Mouse (Mus musculus) spleen, adult 12 weeks (tissue): Measurements from ENCODE around the gene Gramd4.

Source experiments
- DNase-seq: peaks from one replicate; pipeline ENCODE4 v3.0.0; 2022; ENCODE audit warnings: low spot score

Gramd4 gene

DNA sequence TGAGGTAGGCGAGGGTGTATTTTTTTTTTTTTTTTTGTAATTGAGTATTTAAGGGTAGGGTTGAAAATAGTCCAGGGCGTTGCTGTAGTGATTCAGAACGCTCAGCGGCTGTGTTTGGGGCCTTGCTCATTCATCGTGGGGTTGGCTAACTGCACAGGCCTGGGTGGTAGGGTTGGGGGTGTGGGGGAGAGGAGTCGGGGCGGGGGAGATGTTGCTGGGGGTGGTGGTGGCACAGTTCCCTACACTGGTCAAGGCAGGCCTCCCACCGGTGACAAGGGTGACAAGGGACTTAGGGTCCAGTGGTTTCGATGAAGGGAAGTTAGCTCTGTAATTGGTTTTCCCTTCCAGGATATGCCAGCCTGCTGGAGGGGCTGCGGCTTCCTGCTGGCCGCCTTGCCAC lies 12.9 kb downstream of the Gramd4 start:
- DNase-seq: no peak

DNA sequence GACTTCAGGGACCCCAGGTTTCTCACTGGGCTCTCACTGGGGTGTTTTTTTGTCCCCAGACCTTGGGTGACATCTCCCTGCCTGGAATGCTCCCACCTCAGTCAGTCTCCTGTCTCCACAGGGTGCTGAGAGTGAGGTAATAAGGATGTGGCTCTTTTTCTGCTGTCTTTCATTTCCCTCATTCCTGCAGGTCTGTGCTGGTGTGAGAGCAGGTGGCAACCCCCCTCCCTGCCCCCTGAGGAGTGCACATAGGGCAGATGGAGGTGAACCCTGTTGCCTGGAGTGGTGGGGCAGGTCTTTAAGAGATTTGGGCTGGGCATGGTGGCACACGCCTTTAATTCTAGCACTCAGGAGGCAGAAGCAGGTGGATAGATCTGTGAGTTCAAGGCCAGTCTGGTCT lies 13.7 kb downstream of the Gramd4 start:
- DNase-seq: no peak

DNA sequence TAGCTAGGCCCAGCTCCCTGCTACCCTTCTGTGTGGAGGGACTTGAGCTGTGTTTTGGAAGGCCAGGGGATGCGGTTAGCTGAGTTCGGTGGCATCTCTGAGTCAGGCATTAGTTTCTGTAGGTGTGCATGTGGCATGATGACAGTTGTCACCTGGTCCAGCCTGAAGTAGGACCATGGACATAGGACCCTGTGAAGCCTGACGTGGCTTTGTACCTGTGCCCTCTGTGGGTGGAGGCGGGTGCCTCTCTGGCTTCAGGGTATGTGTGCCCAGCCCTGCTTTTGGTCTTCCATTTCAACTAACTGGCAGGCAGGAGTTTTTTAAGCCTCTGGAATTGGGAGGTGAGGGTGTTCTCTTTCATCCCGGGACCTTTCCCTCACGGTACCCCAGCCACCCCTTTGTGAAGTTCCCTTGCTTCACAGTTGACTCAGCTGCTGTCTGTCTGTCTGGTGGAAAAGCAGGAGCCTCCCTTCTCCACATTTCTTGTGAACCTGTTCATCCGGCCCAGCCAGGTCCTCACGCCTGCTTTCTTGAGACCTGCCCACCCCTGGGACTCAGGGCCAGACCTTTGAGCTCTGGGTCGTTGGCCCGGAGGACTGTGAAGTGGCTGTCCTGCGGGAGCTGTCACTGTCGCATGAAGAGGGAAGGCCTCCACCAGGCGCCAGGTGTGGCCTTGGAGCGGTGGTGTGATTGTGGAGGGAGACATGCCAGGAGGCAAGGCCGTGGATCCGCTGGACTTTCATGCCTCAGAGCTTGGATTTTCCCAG lies 16.9 kb downstream of the Gramd4 start:
- DNase-seq: no peak

DNA sequence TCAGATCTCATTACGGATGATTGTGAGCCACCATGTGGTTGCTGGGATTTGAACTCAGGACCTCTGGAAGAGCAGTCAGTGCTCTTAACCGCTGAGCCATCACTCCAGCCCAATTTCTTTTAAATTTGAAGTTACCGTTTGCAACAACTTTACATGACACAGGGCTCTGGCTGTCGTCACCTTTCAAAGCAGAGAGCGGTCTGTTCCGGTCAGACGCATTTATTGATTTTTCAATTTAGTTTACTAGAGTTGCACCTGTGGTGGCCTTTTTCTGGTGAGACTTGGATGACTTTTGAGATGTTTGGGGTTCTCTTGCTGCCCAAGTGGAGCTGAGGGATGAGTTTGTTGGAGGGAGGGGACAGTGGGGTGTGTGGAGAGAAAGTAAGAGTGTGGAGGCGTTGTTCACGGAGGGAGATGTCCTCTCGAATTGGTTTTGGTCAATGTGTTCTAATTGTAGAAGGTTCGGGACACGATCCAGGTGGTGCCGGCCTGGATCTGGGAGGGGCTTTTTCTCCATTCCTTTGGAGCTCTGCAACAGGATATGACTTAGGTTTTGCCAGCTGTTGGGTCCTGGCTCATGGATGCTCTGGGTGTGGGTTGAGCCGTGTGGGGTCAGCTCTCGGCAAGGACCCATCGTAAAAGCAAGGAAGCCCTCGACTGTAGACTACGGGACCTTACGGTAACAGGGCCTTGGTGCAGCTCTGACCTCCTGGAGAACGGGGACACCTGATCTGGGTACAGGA lies 18.0 kb downstream of the Gramd4 start:
- no peak for DNase-seq

DNA sequence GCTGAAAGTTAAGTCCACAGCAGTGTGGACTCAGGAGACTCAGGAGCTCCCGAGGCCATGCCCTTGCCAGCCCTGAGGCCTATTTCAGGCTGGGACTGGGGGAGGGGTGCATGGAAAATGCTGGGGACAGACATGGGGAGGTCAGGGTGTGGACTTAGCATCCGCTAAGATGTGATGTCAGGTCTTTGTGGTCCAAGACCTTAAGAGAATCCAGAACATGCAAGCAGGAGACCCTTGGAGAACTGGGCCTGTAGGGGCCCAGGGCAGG lies 18.5 kb downstream of the Gramd4 start:
- DNase-seq: no peak

DNA sequence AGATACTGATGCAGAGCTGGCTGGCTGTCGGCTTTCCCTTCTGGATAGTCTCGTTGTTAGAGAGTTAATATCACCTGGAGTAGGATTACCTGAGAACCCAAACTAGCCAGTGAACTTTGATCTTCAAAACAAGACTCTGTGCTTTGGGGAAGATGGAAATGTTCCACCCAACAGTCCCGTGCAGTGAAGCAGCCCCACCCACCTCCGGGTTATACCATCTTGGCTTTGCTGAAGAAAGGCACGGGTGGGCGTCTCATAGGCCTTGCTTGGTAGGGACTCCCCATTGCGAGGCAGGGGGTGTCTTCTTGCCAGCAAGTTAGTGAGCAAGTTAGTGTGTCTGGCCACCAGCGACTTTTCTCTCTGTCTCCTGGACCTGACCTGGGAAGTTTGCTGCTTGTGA lies 18.9 kb downstream of the Gramd4 start:
- no peak for DNase-seq

DNA sequence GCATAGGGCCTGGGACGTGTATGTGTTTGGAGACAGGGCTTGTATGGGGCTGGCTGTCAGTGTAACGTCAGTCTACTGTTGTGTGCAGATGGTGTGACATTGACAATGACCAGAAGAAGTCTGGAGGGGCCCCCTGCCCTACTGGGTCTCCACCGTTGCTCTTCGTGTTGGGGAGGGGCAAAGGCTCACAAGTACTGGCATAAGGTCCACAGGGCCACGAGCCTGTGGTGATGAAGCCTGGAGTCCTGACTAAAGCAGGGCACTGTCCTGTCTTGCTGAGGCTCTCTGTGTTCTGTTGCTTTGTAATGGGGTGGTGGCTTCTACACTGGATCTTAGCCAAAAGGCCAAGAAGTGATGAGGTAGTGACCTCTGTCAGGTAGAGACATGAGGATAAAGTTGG lies 20.4 kb downstream of the Gramd4 start:
- no peak for DNase-seq

DNA sequence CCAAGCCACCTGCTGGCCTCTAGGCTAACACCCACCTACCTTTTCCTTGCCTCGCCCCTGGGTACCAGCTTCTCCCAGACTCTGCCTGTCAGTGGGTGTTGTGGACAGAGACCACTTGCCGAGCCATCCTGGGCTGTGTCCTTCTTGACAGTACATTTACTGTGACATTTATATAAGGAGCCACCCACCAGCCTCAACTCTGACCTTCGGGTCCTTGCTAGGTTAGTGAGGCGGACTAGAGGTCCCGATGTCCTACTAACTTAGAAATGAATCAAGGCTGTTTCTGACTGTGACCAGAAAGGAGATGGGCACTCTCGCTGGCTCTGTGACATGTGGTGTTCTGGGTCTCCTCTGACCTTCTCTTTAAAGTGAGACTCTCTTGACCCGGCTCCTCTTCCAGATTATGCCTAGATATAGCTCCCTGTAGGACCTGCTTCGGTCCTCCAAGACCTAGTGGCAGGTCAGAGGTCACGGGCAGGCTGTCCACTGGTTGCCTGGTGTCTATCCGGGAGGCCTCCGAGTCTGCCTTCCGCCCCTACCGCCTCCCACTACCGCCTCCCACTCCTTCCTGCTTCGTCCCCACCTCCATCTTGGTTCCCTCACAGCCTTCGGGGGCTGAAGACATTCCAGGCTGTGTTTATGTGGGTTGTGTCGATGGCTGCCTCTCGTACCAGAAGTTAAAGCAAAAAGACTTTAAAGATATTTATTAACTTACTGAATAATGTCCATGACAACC lies 21.2 kb downstream of the Gramd4 start:
- DNase-seq: no peak

DNA sequence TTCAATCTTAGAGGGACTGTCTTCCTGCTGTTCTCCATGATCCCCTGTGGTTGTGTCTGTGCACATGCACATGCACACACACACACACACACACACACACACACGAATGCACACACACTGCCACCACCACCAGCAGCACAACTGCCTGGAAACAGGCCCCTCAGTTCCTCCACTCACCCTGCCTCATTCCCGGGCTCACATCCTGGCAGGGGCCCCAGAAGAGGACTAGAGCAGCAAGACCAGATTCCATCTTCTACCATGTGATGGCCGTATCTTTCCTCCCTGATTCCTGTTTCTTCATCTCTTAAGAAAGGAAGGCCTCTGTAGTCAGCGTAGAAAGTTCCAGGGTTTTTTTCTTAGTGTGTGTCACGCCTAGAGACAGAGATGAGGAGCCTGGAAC lies 22.0 kb downstream of the Gramd4 start:
- DNase-seq: no peak

DNA sequence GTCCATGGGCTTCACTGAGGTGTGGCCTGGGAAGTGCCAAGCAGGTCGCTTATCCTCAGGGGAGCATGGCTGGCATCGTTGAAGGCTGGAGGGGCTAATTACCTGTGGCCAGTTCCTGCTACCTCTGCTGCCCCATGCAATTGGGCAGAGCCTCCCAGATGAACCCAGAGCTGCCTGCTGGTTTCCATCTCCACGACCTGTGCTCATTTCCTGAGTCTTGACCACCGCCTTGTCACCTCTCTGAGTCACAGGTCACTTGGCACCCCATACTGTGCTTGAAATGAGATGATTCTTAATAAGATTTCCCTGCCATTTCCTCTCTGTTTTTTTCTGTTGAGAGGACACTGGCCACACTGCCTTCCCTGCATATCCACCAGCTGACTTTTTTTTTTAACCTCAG lies 22.4 kb downstream of the Gramd4 start:
- no peak for DNase-seq

DNA sequence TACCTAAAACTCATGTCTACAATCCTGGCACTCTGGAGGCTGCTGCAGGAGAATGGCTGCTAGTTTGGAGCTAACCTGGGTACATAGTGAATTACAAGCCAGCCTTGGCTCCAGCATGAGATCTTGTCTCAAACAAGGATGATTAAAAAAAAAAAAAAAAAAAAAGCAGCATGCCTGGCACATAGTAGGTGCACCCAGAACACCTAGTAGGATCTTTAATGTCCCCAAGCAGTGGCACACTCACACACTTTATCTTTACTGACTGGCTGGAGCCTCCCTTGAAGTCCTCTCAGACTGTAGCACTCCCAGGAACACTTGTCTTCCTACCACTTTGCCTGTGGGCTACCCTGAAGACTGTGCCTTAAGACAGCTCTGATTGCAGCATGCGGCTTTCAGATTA lies 22.9 kb downstream of the Gramd4 start:
- DNase-seq: no peak

DNA sequence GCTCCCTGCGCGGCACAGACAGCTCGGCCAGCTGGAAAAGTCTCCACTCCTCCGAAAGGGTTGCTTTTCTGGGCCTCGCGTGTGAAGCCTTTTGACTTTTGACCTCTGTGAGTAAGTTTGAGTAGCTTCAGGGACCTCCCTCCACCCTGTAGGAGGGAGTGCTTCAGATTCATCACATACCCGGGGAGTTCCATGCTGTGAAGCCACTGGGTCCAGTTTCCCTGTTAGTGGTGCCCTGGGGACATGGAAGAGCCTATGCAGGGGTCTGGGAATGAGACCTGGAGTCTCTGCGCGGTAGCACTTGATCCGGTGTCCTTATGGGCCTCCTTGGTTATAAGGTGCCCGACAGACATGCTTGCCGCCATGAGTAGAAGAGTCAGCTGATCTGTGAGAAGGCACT lies 24.2 kb downstream of the Gramd4 start:
- no peak for DNase-seq

DNA sequence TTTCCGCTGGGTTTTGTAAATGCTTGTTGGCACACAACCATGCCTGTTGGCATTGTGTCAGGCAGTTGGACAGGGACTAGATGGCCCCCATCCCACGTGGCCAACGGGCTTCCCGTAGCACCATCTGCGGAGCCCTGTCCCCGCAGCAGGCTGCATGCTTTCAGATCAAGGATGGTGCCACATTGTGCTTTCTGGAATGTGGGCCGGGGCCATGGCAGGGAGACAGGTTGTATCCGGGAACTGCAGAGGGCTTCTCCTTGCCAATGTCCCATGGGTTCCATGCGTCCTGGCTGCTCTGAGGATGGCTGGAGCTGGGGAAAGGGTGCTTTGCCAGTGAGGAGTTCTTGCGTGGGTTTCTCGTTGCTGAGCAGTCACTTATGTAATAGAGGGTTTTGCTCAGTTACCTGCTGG lies 25.1 kb downstream of the Gramd4 start:
- no peak for DNase-seq

DNA sequence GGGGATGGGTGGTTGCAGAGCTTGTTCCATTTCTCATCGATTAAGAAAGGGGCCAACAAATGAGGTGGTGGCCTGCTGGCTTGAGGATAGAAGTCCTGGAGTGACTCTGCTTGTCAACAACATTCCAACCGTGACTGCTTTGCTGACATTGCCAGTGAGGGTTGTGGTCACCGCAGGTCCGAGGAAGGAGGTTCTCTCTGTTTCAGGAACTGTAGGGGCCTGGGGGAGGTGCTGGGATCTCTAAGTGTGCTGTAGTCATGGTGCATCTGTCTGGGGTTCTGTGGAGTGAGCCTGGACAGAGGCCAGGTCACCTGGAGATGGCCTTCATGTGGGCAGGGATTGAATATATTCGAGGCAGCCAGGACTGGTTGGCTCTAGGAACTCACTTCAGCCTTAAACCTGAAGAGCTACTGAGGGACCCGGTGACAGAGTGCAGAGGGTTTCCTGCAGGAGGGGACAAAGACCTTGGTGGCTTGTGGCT lies 25.8 kb downstream of the Gramd4 start:
- DNase-seq: no peak

DNA sequence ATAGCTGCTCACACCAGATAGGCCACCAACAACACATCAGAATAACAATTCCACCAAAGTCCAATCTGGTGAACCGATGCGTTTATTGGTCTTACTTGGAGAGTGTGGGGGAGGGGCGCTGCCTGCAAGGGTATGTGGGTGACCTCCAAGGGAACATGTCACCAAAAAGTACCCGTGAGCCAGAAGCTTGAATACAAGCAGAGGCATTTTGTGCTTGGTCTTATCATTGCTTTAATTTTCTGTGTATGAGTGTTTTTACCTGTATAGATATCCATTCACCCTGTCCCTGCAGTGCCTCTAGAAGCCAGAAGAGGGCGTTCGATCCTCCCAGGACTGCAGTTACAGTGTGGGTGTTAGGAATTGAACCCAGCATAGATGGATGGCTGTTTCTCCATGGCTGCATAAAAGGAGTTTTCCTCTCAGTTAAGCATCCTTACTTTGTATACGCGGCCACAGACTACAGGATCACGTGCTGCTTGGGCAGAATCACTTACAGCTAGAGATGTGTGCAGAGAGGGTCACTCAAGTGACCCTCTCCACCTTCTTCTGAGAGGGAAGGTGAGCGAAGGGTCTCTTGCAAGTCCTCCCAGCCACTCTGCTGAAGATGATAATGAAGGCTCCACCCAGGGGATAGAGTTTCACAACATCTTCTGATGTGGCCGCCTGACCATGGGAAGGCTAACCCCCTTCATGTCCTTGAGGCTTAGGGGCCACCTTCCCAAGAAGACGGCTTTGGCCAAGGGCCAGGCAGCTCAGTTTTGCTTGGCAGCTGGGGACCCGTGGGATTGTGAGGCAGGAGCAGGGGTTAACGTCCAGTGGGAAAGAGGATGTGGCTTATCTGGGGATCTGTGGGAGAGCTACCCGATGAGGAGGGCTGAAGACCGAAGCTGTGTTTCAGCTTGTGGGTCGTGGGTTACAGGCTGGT lies 28.1 kb downstream of the Gramd4 start:
- DNase-seq: no peak

DNA sequence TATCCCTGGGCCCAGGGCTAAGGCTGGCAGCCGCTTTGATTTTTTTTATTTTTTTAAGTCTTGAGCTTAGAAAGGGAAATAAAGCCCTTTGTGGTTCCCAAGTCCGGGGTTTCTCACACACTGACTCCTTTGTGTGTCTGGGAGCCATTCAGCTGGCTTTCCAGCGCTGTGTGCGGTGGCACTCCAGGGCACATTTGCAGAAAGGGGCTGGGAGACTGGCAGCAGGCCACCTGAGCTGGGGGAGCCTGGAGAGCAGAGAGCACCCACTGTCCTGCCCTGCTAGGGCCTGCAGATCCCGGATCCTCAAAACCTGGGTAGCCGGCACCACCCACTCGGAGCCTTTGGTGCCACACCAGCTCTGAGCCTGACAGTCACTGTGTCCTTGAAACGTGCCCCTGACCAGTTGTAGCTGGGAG lies 28.8 kb downstream of the Gramd4 start:
- DNase-seq: no peak

DNA sequence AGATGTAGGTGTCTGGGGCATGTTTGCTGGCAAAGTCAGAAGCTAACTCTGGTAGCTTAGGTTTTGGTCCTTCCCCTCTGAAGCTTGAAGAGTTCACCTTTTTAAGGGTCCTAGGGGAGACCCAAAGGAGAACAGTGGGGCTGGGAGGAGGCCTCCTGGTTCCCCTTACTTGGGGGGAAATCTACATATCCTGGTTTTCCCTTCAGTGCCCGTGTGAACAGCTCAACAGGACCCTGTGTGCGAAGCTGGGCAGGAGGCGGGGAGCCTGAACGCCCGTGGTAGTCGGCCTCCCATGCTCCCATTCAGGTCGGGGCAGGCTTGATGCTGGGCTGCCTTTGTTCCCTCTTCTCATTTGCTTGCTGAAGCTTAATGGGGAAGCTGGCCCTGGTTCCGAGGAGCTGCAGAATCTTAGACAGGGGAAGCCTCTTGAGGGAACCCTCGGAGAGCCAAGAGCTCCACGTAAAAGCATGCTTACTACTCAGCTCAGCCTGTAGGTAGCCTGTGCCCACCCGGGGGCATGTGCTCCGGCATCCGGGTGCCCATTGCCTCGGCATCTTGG lies 30.2 kb downstream of the Gramd4 start:
- DNase-seq: no peak

DNA sequence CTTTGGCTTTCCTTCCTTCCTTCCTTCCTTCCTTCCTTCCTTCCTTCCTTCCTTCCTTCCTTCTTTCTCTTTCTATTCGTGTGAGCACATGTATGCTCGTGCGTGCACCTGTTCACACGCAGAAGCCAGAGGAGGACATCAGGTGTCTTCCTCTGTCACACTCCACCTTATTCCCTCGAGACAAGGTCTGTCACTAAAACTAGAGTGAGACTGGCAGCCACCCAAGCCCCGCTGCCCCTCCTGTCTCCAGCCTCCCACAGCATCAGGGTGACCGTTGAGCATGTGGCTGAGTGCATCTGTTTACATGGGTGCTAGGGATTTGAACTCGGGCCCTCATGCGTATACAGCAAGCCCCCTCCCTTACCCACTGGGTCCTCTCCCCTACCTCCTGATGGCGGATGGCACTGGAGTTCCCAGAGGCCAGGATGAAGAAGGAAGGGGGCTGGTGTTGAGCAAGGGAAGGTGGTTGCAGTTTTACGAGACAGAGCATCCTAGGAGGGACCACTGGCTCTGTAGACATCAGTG lies 30.8 kb downstream of the Gramd4 start:
- no peak for DNase-seq

DNA sequence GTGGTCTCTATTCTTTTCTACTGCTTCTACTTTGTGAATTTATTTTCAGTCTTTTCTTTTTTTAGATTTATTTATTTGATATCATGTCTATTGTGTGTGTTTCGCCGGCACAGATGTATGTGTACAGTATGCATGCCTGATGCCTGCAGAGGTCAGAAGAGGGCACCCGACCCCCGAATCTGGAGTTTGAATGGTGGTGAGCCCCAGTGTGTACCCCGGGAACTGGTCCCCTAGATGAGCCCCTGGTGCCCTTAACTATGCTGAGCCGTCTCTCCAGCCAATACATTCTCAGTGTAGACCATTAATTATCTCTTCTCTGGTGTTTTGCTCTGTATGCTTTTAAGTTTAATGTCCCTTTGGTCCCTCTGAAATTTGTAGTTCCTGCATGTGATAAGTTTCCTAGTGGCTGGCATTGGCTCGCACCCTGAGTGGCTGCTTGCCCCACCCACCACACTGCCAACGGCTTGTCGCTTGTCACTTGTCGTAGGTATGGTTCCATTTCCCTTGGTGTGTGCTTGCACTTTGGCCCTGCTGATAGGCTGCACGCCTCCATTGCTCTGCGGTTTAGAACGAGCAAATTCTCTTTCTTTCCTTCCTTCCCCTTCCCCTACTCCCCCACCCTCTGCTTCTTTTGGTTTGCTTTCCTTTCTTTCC lies 31.7 kb downstream of the Gramd4 start:
- DNase-seq: no peak

DNA sequence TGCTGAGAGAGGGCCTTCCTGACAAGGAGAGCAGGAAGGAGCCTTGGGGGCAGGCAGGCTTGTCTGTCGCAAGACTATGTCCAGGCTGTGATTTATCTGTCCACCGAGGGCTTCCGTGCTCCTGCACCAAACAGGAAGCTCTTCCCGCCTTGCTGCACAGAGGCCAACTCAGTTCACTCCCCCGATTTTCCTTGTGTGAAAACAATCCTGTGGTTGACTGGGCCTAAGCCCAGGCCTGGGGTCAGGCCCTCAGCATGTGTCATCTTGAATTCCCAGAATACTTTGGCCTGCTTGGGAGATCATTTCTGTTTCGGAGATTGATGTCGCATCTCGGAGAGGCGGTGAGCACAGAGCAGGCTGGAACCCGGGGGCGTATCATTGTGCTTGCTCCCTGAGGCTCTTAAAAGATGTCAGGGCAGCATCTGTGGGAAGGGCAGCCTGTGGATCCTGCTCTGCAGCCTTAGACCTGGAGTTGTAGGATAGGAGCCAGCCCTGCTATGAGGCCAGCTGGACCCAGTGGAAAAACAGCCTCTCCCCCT lies 32.6 kb downstream of the Gramd4 start:
- DNase-seq: no peak

DNA sequence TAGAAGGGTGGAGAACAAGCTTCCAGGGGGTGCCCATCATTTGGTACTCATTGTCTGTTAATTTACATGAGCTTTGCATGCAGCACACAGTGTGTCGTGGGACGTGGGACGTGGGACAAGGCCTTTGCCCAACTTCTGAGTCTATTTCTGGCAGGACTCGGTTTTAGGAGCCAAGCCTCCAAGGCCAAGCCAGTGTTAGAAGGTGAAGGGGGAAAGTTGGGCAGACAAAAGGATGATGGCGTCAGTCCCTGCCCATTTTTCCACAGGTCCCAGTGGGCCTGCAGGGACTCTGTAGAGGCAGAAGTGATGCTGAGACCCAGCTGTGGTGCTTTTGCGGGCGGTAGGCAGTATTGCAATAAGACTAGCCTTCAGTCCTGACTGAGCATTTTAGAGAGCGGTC lies 33.1 kb downstream of the Gramd4 start:
- DNase-seq: no peak
